Mouse (Mus musculus) ES-Bruce4 (cell line): ENCODE results near the gene Jph3.

Source experiments
- CTCF ChIP-seq: IDR thresholded peaks from one replicate; pipeline ENCODE4 v1.8.1; 2011; ENCODE audit warnings: low read depth, low read length
- EP300 ChIP-seq: IDR thresholded peaks from 2 replicates; pipeline ENCODE4 v1.6.1; 2011; ENCODE audit warnings: low read depth, low read length; ENCODE audit not compliant: insufficient read depth
- POLR2A ChIP-seq: IDR thresholded peaks from one replicate; pipeline ENCODE4 v1.8.1; 2011; ENCODE audit warnings: low read length; ENCODE audit not compliant: insufficient read depth

DNA sequence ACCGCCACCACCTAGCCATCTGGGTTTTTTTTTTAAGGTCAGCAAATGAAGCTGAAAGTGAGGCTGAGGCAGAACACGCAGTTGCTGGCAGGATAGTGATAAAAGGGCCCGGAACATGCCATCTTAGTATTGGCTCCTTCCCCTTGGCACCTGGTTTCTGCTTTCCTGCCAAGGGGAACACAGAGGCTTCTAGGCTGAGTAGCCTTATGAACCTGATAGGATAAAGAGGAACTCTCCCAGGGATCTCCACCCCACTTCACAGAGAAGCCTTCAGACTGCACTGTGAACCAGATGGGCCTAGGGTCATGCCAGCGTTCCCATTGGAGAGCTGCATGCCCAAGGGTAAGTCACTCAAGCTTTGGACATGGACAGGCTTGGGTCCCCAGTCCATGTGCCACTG, 48.5 kb upstream of the Jph3 start:
- no peak for TF ChIP-seq CTCF
- no peak for TF ChIP-seq EP300
- TF ChIP-seq POLR2A: no peak
